Mouse (Mus musculus) kidney, adult 18-20 months (tissue): ENCODE measurements around the gene Acot7.

ENCODE experiments used
- DNase-seq: peaks from one replicate; pipeline ENCODE4 v3.0.0; 2021

The Acot7 gene

GRCm38 (mm10) chr4:152177537-152178343, at the start of gene Acot7:
Gene Acot7, plus strand, starts transcription at chr4:152178134.
- peak; percentile 91 for DNase-seq

- peak; percentile 83 for DNase-seq
Measured at GRCm38 (mm10) chr4:152128784-152129183, 49.1 kb upstream of the Acot7 start.

DNA sequence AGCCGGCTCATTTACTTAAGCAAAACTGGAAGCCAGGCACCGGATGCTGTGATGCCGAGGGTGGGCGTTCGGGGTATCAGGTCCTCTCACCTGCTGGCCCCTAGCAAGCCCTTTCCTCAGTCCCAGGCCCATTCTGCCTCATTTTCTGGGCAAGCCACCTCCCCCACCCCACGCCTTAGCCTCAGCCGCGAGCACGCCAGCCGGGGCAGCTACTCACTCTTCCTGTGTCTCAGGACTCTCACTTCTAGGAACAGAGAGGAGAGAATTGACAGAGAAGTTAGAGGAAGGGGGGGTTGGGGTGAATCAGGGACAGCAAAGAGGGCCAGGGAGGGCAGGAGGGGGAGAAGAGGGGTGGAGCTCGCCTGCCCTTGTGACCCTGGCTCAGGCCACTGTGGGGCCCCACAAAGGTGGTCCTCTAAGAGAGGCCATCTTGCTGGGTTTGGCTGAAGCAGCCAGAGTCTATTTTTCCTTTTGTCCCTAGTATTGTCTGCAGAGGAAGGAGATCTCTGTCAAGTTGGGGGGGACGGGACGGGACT, 48.5 kb upstream of the Acot7 start:
- no peak for DNase-seq

GRCm38 (mm10) chr4:152130771-152131653, 46.9 kb upstream of the Acot7 start:
- peak; percentile 81 for DNase-seq

DNA sequence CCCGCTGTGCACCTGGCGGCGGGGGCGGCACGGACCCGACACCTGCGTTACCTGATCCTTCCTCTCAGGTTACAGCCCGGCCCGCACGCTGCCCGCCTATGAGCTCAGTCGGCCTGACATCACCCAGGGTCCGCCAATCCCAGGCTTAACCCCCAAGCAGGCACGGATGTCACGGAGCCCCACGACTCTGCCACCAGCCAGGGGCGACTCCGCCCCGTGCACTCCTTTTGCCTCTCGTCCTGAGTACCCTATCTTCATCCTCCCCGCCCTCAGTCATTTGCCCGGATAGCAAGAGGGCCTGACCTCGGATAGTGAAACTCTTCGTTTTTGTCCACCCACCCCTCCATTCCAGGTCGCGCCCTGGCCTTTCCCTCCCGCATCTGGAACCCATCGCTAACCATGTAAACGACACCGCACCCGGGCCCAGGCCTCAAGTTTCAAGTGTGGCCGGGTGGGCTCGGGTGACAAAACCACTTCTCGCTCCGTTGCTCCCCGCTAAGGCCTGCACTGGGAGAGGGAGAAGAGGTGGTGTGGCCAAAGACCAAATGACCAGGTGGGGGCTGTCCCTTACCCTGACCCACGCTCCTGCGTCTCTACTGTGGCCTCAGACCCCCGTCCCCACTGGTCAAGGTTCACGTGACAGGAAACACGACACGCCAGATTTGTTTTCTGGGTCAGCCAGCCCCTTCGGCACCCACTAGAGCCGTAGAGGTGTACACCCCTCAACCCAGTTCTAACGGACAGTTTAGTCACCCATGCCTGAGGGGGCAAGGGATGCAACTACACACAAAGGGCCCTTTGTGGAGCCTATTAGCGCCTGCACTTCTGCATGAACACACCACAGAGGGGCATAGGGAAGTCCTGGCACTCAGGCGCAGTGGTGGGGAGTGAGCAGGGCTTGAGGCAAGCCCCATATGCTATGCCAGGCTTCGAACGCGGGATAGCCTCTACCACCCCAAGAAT, 45.8 kb upstream of the Acot7 start:
- DNase-seq = no peak

DNA sequence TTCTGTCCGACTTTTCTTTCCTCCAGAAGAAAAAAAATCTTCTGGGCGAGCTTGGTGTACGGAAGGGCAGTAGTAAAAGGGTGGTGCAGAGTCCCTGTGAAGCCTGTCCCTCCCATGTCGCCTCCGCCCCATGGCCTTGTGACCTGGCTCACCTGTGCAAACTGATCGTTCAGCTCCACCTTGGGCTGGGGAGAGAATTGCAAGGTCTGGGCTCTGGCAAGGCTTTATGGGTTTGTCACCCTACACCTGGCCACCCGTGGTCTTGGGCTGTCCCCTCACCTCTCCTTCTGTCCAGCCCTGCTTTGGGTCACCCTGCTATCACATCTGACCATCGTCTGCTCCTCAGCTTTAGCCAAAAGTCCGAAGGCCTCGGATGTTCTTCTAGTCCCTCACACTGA, 45.2 kb upstream of the Acot7 start:
- no peak for DNase-seq

DNA sequence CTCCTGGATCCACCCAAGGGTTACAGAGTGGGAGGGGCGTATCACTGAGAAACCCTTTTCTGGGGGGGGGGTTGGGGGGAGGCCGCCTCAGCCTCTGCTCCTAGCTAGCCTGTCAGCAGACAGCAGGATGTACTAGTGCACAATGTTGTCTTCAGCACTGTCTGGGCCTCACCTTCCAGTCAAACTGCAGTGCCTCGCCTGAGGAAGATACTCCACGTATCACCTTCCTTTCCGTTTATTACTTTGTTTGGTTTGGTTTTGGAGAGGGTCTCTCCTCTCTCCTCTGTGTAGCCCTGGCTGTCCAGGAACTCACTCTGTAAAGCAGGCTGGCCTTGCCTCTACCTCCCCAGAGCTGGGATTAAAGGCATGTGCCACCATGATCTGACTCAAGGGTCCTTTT, 44.7 kb upstream of the Acot7 start:
- no peak for DNase-seq

GRCm38 (mm10) chr4:152134507-152134906, 43.4 kb upstream of the Acot7 start:
- peak; percentile 74 for DNase-seq

DNA sequence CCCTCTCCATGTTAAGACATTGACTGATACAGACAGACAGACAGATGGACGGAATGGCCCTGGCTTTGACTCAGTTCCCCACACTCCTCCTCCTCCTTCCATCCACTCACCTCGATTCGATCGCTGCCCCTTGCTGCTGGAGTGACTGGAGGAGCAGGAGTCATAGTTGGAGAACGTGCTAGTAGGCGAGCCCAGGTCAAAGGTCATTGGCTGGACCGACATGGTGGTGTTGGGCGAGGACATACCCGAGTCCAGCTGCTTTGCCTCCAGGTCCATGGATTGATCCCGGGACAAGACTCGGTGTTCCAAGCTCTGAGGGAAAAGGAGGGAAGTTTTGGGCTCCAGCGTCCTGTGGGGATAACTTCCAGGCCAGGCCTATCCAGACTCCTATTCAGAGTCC, 42.6 kb upstream of the Acot7 start:
- DNase-seq = no peak

GRCm38 (mm10) chr4:152136112-152136875, 41.6 kb upstream of the Acot7 start:
- no peak for DNase-seq

GRCm38 (mm10) chr4:152136876-152137250, 41.1 kb upstream of the Acot7 start:
- no peak for DNase-seq

- DNase-seq = peak; percentile 91
Measured at GRCm38 (mm10) chr4:152138497-152139260, 39.3 kb upstream of the Acot7 start.

GRCm38 (mm10) chr4:152140441-152140840, 37.5 kb upstream of the Acot7 start:
- DNase-seq = peak; percentile 72

GRCm38 (mm10) chr4:152141521-152142135, 36.3 kb upstream of the Acot7 start:
- DNase-seq = no peak

DNA sequence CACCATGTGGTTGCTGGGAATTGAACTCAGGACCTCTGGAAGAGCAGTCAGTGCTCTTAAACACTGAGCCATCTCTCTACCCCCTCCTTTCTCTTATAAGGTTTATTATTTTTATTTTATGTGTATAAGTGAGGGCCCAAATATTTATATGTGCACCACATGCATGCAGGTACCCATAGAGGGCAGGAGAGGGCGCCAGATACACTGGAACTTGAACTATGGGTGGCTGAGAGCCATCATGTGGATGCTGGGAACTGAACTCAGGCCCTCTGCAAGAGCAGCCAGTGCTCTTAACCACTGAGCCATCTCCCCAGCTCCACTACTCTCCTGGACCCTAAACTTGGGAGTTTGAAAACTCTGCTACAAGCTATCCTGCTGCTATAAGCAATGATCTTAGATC, 34.3 kb upstream of the Acot7 start:
- DNase-seq = no peak

- no peak for DNase-seq
Measured at GRCm38 (mm10) chr4:152145473-152145872, 32.5 kb upstream of the Acot7 start.

- DNase-seq = no peak
Measured at GRCm38 (mm10) chr4:152146033-152146827, 31.7 kb upstream of the Acot7 start.

DNA sequence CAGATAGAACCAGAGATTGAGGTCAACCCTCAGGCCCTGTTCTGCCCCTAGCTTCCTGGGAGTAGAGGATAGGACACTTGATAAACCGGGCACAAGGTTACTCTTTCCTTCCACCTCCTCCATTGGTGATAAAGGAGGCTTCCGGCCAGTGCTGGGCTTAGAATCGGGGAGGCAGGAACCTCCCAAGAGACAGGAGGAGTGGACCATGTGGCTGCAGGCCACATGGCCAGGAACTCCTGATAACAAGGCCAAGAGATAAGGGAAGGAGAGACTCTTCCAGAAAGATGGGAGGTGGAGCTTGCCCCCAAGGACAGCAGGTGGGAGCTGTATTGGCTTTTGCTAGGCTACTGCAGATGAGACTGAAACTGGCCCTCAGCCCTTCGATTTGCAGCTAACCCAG, 27.4 kb upstream of the Acot7 start:
- DNase-seq = no peak

DNA sequence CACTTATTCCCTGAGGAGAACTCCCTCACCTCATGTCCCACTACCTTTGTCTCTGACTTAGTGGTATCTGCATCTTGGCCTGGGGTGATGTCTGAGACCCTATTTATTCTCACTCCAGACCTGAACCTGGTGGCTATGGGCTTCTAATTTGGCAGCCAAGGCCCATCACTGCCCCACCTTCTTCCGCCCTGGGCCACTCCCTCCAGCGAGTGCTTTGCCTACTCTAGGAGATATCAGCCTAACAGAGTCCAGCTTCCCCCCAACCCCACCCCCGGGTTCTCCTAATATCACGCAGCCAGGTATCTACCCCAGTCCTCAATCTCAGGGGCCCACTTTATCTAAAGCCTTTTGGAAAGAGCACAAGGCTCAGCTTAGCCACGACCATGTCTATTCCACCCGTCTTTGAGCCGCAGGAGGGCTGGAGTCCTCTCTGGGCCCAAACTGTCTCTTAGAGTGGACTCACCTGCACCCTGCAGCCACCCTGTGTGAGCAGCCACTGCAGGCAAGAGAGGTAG, 26.4 kb upstream of the Acot7 start:
- no peak for DNase-seq
